Mouse (Mus musculus) layer of hippocampus, postnatal 10 days (tissue): Measurements from ENCODE around the gene Trpc4ap. TPM values are rescaled to one million over a fixed set of nuclear protein-coding genes. Genes with fewer than 3 reads are reported as not detected.

Experiments
- DNase-seq, 2 experiments: peaks; one replicate each; pipeline ENCODE4 v3.0.0; 2021; ENCODE audit warnings: low spot score in 2 of 2
- total RNA-seq, 2 experiments: library from RNA; stranded (reverse); gene quantifications; 2 replicates each; pipeline ENCODE4 v1.2.3; 2021

Gene Trpc4ap
- total RNA-seq, 2 experiments from 2014 or later, result 143 to 149 TPM

DNA sequence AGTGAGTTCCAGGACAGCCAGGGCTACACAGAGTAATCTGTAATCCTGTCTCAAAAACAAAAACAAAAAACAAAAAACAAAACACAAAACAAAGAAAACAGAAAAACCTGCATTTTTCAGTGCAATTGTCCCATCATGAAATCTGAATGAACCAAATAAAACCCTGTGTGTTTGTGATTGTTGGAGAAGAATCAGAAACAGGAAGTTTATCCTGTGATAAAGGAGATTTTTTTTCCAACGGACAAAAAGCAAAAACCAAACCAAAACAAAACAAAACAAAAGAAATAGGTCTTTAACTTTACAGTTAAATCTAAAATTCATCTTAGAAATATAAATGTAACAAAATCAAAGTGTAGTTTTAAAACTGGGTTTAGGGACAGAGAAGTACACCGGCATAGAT is 2.4 kb upstream of the Trpc4ap start:
- no peak for DNase-seq

DNA sequence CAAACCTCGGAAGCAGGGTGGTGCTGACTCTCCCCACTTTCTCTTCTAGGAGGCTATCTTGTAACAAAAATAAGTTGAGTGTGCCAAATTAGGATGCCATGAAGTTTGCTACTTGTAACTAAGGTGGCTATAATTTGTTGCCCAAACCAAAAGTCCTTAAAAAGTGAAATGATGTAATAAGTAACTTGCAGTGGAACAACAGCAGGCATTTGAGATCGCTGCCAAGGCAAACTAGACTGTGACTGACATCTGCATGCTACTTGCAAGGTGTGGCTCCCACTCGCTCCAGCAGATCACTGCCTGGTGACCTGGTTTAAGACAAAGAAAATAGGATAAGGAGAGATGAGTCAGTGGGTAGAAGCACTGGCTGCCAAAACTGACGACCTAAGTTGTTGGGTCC is 952 bp upstream of the Trpc4ap start:
- DNase-seq, result no peak

DNA sequence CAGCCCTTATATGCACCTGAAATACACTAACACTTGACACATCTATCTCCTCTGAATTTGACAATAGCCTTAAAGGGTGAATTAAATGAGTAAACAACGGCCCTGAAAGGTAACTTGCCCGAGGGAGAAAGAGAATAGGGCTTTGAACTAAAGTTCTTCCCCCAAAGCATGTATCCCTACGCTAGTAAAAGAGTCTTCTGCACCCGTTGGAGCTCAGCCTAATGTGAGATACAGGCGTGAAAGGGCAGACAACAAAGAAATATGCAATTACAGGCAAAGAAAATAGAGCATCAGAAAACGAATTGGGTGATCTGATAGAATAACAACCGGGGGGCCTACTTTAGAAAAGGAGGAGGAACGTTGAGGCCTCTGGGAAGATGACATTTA is 855 bp downstream of the Trpc4ap start:
- DNase-seq, result no peak

DNA sequence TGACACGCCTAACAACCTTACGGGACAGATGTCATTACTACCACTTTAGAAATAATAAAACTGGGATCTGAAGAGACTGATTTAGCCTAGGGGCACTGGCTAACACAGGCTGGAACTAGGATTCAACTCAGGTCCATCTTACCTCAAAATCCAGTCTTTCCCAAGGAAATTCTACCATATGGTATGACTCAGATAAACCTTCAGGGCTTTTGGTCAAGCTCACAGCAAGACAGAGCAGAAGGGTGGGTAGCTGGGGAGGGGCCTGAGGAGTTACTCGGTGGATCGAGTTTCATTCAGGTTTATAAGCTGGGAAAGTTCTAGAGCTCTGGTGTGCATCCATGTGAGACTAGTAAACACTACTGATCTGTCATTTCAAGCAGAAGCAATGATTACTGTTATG is 3.0 kb downstream of the Trpc4ap start:
- DNase-seq, result no peak

DNA sequence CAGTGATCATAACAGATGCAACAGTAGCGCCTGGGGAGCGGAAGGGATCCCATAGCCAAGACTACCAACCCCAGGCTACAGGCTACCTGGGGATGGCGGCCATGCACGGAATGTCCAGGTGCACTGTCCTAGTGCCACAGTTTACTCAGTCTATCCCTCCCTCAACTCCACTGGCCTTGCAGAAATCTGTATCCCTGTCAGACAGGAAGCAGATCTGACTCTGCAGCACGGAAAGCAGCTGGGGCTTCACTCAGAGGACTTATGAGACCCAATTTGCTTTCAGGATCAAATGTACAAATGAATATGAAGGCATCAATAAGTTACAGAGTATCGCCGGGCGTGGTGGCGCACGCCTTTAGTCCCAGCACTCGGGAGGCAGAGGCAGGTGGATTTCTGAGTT is 4.4 kb downstream of the Trpc4ap start:
- no peak for DNase-seq

DNA sequence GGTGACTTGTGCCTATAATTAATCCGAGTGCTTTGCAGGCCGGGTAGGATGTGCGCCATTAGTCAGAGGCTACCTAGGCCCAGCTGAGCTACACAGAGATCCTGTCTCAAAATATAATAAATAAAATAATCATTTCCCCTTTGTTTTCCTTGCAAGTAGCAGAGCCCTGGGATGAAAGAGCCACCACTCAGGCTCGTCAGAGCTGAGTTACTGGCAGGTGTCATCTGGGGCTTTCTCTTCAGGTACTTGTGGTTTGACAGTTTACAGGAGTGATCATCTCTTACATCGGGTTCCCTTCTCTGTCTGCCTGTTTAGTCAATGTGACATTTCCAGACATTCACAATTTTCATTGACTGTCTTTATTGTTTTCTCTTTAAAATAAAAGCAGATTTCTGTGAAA is 5.6 kb downstream of the Trpc4ap start:
- no peak for DNase-seq

DNA sequence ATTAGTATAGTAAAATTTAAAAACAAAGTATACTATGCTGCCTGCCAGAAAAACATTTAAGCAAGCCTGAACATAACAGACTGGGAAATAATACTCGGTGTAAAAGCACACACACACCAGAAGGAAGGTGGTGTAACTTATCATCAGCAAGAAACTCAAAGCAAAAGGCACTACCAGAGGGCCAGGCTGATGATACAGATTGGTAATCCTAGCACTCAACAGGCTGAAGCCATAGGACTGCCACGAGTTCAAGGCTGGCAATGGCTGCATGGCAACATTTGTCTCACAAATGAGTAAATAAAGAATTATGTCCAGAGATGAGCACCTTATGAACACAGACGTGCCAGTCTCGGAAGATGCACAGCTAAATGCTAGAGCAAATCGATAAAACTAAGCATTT is 8.4 kb downstream of the Trpc4ap start:
- no peak for DNase-seq

DNA sequence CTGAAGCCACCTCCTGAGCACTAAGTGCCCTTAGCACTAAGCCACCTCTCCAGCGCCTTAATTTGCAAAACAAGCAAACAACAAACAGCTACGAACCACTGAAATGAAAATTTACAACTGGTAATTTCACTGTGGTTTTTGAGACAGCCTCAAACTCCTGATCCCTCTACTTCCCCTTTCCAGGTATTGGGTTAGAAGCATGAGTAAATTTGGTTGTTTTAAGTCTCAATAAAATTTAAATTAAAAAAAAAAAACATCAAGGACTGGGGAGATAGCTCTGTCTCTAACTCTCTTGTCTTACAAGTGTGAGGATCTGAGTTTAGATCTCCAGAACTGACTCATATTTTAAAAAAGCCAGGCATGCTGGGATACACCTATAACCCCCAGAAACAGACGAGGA is 9.0 kb downstream of the Trpc4ap start:
- no peak for DNase-seq

DNA sequence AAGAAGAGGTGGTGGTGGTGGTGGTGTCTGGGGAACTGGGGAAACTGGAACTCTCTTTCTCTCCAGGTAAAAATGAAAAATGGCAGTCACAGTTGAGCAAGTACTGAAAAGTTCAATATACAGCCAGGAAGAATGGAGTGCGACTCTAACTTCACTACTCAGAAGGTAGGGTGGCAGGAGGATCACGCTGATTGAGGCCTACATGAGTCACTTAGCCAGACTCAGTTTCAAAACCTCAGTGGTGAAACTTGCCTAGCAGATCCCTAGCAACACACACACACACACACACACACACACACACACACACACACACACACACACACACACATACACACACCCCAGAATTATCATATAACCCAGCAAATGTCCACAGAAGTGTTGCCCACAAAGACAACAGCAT is 10.3 kb downstream of the Trpc4ap start:
- no peak for DNase-seq

DNA sequence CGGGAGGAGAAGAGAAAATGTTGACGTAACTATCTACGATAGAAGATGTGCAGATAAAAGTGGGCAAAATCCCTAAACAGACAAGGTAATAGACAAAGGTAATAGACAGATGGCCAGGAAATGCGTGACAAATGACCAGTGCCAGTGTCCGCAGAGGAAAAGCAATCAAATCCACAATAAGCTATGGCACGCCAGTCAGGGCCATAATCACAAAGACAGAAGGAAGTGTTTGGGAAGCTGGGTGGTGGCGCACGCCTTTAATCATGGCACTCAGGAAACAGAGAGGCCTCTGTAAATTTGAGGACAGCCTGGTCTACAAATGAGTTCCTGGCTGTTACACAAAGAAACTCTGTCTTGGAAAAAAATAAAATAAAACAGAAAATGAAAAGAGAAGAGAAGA is 11.0 kb downstream of the Trpc4ap start:
- DNase-seq, result no peak

DNA sequence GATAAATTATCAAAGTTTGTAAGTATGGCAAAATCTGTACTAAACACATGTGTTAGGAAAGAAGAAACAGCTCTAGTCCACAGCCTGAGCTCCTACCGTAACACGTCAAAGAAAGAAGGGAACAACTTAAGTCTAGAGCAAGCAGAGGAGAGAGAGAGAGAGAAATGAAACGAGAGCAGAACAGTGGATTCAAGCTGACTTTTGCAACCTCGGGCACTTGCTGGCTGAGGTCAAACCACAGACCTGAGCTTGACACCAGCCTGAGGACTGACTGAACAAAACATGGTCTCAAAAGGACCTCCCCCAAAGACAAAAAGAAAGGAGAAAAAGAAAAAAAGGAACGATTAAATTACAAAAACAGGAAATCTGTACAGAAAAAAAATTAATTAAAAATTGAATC is 11.6 kb downstream of the Trpc4ap start:
- DNase-seq, result no peak

DNA sequence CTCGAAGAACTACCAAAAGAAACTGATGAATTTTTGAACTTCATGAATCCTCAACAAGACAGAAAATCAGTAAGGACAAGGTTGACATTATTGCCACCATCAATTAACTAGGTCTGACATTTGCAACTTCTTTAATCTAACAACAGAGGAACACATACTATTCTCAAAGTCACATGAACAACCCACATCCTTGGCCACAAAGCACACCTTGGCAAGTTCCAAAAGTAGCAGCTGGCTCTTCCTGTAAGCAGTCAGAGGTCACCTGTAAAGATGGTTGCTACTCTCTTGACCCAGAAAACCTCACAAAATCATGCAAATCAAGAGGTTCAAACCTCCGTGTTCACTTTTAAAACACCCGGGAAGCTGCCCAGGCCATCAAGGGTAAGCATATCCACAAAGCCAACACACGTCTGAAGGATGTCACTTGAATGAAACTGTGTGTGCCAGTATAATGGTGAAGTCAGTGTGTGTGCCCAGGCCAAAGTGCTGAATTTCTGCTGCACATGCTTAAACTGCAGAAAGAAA is 12.5 kb downstream of the Trpc4ap start:
- DNase-seq, result no peak

DNA sequence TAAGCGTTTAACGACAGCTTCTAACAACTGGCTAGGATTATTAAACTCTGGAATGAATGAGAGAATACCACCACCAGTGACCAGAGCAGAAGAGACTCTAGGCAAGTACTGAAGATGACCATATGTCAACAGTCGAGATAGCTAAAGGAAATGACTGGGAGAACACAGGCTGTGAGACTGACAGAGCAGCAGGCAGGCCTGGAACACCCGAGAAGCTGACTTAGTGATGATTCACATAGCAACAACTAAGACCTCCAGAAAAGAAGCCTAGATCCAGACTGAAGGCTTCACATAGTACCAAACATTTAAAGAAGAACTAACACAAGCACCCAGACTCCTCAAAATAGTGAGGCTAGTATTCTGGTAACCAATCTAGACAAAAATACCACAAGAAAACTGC is 17.1 kb downstream of the Trpc4ap start:
- DNase-seq, result no peak

DNA sequence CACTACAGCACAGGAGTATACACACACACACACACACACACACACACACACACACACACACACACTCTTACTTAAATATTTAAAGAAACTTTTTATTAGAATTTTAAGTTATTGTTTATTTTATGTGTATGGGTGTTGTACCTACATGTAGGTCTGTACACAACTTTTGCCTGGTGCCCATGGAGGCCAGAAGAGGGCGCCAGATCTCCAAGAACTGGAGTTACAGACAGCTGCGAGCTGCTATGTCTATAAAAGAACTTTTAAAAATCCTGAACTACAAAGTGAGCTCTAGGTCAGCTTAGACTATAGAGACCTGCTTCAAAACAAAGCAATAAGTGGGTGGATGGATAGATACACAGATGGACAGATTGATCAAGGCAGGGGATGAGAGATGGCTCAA is 18.6 kb downstream of the Trpc4ap start:
- peak; percentile 55 to 65 for DNase-seq

DNA sequence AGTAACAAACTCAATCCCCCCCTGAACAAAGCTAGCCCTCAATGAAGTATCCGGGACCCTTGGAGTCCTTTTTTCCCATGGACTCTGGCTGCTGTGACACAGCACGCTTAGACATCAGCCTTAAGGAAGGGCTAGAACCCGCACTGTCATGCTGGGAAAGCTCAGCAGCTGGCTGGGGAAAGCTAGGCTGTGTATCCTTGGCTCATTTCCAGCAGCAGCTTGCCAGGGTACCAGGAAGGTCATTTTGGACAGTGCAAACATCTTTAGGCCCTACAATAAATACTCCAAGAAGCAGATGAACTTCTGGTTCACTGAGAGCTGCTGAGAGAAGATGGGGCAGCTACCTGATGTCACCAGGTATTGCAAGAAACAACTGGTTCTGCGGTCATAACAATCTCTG is 20.9 kb downstream of the Trpc4ap start:
- DNase-seq, result no peak

DNA sequence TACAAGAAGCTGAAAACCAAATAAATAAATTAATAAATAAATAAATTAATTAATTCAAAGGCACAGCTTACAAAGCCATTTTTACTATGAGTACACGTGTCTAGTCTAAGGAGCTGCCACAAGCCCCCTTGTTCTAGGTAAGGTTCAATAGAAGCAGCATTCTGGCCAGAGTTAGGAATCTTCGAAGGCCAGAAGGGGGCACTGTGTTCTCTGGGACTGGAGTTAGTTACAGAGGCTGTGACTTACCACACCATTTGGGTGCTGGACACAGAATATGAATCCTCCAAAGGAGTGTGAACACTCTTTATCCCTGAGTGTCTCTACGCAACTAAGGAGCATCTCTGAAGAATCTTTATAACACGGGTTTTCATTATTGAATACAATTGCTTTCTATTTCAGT is 23.7 kb downstream of the Trpc4ap start:
- peak in 1 of 2 experiments; percentile 30 for DNase-seq

DNA sequence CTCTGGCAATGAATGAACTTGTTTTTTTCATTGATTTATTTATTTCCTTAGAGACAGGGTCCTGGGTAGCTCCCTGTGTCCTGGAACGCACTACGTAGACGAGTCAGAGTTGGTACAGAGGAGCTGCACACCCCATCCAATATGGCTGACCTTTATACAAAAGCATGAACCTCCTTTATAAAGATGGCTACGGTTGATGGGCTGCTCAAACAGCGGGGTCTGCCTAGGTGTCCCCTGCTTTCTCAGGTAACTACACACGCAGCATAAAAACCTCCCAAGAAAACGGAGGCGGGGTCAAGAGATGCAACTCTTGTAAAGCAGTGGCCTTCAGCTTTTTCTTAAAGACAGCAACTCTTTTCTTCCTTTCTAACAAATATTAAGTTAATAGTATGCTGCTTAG is 24.3 kb downstream of the Trpc4ap start:
- no peak for DNase-seq

DNA sequence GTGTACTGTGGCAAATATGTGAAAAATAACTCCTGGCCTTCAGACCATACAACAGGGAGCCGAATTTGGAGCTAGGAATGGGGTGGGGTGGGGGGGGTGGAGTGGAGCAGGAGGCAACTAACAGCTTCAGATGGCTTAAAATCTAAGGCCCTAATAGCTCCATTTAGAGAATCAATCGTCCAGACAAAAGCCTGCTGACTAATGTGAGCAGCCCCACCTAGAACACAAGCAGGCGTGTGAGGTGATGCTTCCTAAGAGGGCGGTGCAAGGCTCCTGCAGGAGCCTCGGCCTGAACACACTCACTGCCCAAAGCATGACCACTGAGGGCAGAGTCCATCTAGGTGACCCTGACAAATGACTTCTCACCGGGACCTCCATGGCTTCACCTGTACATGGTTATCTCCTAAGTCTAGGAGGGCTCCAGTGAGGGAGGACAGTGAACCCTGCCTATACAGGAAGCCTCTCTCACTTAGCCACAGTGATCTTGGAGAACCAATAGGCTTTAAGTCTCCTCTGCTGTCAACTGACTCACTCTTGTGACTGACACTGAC is 28.2 kb downstream of the Trpc4ap start:
- no peak for DNase-seq

DNA sequence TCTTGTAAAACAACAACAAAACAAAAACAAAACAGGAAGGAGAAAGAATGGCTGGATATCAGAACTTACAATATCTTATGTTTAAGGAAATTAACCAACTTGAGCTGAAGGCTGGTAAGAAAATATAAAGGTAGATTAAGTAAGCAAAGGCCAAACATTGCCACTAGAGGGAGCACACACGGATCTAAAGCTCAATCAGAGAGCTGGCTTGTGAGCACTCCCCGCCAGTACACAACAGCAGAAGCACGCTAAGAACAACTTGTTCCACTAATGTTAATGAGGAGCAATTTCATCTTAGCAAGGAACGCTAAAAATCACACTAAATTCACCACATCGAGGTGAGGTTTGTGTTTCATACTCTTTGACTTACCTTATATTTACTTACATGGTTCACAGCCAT is 29.1 kb downstream of the Trpc4ap start:
- DNase-seq, result peak; percentile 46 to 64

DNA sequence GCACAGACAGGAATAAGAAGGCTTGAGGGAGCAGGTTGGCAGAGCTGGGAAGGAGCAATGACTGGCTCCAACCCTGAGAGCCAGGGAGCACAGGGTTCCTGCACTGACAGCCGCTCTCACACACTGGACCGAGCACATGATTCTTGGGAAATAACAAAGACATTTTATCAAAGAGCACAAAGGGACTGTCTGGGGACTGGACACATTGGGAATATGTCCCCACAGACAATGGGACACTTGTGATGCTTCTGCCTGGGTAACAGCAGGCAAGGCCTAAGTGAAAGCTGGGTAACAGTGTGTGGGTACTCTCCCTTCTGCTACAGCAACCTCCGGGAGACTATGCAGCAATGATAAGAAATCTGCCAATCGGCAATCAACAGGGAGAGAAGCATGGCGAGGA is 29.8 kb downstream of the Trpc4ap start:
- DNase-seq, result no peak

DNA sequence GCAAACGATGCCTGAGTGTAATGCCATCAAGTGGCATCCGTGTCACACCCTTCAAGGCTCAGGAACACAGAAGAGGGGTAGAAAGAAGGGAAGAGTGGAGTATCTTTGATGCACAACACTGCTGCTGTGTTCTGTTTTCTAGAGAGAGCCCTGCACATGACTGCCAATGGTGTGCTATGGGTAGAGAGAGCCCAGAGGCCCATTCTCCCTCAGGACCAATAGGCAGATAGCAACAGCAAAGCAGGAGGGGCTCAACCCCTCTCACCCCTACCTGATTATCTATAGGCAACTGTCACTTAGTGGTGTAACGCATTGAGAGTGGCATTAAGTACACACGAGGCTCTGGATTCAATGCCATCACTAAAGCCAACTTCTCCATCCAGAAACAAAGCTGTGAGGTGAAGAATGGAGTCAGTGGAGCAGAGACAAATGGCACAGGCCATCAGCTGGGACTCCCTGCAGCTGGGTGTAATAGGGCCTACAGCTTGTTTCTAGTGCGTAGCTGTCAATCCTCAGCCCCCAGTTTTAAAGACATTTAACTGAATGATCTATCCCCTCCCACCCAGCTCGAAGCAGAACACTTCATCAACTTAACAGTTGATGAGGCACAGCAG is 36.3 kb downstream of the Trpc4ap start:
- no peak for DNase-seq

DNA sequence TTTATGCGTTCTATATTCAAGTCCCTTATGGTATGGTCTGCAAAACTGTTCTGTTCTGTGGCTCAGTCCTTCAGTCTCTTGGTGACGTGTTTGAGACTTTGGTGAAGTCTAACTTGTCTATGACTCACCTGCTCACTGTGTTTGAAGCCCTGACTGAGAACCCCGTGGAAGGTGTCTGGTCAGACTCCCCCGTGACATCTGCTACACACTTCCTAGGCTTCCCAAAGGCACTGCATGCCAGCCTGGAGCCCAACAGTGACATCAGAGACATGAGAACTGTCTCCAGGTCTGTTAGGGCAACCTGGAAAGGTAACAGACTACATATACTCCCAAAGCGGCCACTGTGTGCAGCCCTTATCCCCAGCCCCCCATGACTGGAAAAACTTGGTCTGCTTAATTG is 39.6 kb downstream of the Trpc4ap start:
- no peak for DNase-seq

DNA sequence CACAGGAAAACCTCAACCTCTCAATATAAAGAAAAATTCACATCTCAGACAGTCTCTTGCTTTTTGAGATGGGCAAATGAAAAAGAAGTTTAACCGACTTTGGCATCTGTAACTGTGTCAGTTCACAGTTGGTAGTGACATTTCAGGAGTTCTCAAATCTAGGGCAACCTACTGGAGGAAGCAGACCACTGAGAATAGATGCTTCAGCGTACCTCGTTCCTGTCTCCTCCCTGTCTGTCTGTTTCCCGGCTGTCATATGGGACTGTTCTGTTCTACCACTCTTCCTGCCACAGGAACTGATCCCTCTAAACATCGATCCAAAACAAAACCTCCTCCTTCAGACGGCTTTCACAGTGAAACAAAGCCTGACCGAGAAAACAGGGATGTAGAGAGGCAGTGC is 46.4 kb downstream of the Trpc4ap start:
- no peak for DNase-seq
